Mouse (Mus musculus) frontal cortex, postnatal 25 days (tissue): ENCODE measurements at regions not wholly inside any gene's neighbourhood (a gene's known extent, or its start where the extent isn't known, plus 50 kb on each side); places are given as distances from the start of the nearest gene placed in this dataset.

Experiments used
- DNase-seq, 2 experiments: peaks; one replicate each; pipeline ENCODE4 v3.0.0; 2022; ENCODE audit warnings: low spot score in 2 of 2

DNA sequence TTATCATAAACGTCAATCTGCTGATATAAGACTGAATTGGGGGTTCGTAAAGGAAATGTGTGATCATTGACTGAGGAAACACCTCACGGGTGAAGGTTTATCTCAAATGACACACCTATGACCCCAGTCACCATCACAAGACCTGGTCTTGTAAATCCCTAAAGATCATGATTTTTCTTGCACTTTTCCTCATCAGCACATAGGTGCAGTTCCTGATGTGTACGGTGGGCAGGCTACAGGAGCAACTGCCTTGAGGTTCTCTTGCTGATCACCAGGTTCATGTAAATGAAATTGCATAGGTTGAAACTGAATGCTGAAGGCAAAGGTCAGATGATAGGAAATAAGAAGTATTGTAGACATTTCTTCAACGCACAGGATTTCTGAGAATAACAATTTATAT is 277.1 kb downstream of the Rnf152 start:
- no peak for DNase-seq

DNA sequence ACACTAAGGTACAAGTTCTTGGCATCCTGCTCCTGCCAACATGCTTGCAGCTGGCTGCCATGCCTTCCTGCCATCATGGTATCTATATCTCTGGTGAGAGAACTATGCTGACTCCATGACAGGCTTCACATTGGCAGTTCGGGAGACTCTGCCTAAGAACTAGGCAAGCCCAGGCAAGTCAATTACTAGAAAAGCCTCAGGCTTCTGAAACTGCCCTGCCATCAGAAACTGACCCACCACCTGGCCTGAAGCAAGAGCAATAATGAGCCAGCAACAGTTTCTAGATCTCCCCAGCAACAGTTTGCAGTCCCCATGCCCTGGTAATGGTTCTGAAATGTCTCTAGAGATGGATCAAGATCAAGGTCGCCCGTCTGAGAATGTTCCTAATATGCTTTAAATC is 280.8 kb downstream of the Rnf152 start:
- no peak for DNase-seq

DNA sequence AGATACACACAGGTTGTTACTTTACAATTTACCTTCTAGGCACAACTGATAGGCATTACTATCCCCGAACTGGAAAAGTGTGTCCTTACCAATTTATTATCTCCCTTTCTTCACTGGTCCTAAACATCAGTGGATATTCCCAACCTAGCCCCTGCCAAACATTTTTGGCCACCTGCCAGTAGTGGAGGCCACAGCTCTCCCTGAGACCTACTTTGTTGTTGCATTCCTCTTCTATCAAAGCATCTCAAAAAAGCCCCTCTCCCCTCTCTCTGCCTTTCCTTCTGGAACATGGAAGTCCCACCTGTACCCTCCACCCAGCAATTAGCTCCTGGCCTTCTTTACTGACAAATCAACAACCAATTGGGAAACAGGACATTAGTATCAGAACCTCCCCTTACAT is 282.2 kb downstream of the Rnf152 start:
- DNase-seq = no peak

DNA sequence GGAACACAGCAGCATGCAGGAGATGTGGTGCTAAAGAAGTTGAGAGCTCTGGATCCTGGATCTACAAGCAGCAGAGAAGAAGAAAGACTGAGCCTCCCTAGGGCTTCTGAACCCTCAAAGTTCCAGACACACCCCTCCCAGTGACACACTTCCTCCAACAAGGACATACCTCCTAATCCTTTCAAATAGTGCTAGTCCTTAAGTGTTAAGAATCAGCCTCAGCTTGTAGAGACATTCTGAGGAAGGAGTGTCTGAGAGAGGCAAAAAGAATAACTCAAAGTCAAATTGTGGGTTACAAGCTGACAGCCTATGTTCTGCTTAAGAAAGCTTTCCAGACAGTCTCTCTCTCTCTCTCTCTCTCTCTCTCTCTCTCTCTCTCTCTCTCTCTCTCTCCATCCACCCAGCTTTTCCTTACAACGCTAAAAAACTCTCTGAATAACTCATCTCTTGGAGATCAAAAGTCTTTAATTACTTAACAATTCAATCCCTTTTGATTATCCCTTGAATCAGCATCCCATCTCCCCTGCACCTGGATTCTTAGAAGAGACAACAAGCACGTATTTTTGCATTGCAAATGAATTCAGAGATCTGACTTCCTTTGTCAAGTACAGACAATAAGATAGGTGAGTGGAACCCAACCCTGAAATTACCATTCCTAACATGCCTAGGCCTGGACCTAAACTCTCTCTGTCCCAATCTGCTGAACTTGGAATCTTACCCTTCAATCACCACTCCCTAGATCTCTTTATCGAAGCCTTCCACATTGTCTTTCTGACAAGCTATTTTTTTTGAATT is 285.7 kb downstream of the Rnf152 start:
- no peak for DNase-seq

DNA sequence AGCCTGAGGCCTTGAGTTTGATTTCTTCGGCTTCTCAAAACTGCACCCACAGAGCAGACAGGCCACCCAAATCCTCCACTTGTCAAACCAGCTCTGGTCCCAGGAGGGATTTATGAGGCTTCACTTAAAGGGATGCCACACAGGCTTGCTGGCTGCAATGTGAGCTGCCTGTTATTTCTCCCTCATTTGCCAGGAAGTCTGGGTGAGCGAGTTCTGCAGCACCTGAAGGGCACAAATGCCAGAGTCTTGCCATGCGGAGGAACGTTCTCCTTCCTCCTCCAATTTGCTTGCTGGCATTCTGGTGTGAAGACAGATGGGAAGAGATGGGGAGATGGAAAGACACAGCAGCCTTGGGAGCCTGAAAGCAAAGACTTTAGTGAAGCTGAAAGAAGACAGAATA is 288.6 kb downstream of the Rnf152 start:
- no peak for DNase-seq

DNA sequence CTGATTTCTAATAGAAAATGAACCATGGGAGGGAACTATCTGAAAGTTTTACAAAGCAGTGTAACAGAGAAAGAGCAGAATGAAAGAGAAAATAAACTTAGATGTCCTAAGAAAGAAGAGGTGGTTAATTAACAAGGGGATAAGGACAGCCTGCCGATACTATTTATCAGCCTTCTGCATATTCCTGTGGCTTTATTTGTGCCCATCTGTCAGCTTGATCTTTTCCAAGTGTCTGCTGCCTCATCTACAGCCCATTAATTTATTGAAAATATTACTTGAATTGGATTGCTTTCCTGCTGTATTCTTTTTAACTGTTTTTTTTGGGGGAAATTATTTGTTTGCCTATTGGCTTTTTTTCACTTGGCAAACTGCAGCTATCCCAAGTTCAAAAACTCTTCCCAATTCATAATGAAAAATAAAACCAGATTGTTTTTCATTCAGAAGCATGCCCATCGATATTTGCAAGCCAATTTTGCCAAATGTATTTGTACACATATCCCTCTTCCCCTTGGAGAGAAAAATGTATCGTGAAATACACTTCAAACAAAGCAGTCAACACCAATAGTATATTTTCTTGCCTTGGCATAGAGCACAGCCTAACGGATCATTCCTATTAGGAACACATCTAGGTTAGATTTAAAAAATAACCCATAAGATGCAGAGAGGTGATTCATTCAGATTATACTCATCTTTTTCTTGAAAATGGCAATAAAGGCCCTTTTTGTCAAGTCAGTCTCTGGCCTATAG is 289.3 kb downstream of the Rnf152 start:
- DNase-seq = no peak

DNA sequence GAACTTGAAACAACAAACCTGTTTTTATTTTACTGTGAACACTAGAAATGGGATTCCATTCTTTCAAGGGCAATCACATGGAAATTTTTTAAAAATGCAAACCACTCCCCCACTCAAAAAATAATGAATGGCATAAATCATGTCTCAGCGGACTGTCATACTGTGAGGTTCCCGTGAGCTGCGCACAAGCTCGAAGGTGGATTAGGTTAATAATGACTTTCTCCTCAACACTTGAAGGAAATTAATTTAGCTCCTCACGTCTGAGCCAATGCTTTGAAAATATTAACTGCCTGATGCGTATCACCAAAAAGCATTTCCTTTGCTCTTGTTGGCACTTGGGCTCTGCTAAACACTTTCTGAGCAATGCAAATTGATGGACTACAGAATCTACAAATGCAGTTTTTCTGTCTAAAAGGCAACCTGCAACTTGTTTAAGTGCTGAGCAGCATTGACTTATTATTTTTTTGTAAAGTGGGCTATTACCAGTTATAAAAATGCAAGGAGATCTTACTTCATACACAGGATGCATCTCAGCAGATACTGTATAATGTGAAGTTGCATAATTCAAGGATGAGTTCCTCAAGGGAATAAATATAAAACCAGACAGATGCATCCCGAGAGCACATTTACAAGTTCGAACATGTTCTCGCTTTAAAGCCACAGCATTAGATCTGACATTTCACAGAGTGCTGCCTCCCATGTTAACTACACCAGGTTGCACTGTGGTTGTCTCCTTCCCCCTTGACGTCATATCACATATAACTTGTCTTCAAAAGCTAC is 282.4 kb downstream of the Cdh20 start:
- DNase-seq = no peak
